Mouse (Mus musculus) thymus, postnatal 10 days (tissue): Measurements from ENCODE around the gene Fstl1.

Experiments
- DNase-seq, 2 experiments: peaks; one replicate each; pipeline ENCODE4 v3.0.0; 2021; ENCODE audit warnings: low spot score in 2 of 2

The Fstl1 gene

DNA sequence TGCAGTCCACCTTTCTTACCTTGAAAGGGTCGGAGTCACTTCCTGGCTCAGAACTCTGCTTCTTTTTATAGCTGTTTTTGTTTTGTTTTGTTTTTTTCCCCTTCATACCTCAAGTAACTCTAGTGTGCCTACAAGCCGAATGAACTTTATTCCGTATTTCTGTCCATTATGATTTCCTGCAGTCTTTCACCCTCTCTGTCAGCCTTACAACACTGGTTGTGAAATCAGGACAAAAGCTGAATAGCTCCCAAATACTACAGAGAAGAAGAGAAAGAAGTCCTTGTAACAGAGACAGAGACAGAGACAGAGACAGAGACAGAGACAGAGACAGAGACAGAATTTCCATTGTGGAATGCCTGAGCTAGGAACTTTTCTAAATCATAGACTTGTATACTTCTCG, 41.3 kb downstream of the Fstl1 start:
- no peak for DNase-seq

- no peak for DNase-seq
Observed at GRCm38 (mm10) chr16:37823949-37824348, 47.3 kb downstream of the Fstl1 start.

DNA sequence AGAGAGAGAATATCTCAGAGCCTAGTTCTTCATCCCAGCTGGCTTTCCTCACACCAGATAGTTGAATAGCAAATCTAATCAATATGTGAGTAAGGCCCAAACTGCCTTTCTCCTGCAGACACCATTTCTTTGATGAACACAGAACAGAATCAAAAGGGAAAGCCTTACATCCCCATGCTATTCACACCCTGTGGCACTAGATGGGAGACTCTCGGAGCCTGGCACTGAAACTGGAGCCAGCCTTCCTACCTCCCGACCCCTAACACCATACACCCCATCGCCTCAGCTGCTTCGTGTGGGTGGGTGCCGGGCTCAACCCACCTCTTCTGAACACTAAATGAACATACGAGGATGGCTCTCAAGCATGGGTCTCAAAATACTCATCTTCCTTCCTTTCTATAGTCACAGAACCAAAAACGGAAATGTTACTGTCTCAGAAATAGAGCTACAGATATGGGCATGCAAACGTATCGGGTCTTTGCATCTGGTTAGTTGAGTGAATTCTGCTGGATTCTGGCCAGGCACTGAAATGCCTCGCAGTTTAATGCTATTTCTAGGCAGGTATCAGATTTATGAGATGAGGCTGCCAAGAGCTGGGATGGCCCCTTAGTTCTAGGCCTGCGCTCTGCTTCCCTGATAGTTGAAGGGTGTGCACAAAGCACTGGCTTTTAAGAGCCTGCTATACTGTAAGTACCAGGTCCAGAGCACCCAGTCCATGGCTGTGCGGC, 48.3 kb downstream of the Fstl1 start:
- DNase-seq = no peak

GRCm38 (mm10) chr16:37826286-37826685, 49.6 kb downstream of the Fstl1 start:
- DNase-seq = no peak

GRCm38 (mm10) chr16:37831041-37831440, 54.4 kb downstream of the Fstl1 start:
- no peak for DNase-seq

DNA sequence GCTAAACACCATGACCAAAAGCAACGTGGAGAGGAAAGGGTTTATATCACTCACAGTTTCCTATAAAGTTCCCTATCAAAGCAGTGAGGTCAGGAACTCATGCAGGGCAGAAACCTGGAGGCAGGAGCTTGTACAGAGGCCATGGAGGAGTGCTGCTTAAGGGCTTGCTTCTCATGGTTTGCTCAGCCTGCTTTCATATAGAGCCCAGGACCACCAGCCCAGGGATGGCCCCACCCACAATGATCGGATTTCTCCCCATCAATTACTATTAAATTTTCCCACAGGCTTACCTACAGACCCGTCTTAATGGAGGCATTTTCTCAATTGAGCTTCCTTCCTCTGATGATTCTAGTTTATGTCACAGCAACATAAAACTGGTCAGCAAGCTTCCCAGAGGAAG, 60.9 kb downstream of the Fstl1 start:
- DNase-seq = no peak

GRCm38 (mm10) chr16:37842439-37842838, 65.8 kb downstream of the Fstl1 start:
- DNase-seq = no peak

- DNase-seq = no peak
Observed at GRCm38 (mm10) chr16:37843740-37844139, 67.1 kb downstream of the Fstl1 start.

DNA sequence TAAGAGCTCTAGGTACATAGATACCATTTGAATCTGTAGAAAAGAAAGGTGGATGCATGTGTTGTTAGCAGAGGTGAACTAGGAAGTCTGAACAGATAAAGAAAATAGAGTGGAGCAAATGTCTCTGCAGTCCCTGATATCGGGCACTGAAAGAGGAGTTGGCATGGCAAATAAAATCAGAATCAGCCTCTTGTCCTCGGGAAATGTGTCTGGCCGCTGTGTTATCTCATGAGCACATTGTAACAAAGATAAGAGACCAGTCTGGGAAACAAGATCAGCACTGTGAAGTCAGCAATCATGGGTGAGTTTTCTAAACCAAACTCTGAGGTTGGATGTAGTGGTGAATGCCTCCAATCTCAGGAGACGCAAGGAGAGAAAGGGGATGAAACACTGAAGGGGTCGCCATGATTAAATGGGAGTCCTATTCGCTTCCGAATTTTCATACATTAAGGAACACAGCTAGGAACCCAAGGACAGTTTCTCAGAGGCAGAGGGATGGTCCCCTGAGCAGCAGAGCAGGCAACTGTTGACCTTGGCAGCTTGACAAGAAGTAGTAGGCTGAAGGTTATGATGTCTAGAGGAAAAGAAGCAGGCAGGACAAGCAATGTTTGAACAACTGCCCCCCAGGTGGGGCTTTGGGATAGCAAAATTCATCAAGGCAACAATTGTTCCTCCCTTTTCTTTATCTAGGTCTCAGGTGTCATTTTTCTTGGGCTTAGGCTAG, 68.7 kb downstream of the Fstl1 start:
- DNase-seq = no peak

DNA sequence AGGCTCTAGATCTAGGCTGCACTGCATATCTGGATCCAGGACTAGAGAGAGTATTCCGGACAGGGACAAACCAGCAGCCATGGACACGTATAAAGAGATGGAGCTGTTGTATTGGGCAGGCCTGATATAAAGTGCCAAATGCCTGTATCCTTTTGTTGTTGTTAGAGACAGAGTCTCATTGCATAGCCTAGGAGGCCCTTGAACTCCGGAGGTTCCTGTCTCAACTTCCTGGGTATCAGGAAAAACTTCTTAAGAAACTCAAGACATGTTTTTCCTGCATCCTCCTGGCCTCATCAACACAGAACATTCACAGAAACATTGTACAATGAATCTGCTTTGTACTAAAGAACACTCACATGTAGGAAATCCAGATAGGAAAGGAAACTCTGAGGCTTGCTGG, 70.4 kb downstream of the Fstl1 start:
- no peak for DNase-seq

- DNase-seq = no peak
Observed at GRCm38 (mm10) chr16:37851366-37851765, 74.7 kb downstream of the Fstl1 start.

DNA sequence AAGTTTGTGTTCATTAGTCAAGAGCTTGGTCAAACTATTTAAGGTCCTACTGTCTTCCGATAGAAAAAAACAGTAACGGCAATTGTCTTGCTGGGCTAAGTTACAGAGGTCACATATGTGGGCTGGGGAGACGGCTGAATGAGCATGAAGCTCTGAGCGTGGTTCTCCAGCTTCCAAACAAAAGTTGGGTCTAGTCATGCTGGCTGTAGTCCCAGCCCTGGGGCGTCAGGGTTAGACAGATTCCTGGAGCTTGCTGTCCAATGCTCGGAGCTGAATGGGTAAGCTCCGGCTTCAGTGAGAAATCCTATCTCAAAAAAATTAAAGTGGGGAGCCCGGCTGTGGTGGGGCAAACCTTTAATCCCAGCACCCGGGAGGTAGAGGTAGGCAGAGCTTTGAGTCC, 76.6 kb downstream of the Fstl1 start:
- DNase-seq = no peak

DNA sequence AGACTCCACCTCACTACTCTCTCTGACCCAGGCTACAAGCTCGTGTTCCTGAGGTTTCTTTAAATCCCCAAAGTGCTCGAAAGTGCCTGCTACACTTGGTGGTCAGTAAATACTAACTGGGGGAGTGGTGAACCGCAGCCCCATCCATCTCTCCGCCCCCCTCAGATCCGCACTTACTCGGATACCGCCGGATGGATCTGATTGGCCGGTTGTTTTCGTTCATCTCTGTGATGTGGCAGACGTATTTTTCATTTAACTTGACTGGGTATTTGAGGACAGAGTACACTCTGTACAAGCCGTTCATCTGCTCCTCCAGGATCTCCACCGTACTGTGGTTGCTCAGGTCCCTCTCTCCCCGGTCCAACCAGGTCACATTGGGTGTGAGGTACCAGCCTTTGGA, 77.4 kb downstream of the Fstl1 start:
- no peak for DNase-seq

DNA sequence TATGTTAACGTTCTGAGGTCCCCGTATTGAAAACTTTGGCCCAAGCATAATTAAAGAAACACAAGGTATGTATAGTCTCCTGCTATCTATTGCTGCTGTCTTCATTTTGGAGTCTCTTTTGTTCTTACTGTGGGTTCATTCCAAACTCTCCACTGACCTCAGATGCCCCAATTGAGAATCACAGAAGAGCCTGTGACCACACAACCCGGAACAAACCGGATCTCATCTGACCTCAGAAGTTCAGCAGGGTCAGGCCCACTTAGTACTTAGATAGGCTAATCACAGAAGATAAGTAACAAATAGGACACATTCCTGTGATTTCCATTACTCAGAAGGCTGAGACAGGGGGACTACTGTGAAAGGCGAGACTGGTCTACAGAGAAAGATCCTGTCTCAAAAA, 77.9 kb downstream of the Fstl1 start:
- no peak for DNase-seq

DNA sequence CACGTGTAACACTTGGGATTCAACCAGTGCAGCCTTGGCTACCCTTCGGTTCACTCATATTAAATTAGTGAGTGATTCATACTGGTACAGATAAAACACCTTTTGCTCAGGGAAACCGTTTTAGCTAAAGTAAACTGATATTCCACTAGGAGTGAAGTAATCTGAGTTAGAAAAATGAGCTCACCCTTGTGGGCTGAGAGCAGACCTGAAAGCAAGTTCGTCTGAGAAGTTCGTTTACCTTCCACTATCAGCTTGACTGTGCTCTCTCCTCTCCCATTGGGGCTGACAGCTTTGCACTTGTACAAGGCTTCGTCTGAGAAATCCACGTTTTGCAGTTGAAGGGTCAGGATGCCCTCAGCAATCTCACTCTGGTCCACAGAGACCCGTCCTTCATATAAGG, 78.9 kb downstream of the Fstl1 start:
- DNase-seq = no peak

DNA sequence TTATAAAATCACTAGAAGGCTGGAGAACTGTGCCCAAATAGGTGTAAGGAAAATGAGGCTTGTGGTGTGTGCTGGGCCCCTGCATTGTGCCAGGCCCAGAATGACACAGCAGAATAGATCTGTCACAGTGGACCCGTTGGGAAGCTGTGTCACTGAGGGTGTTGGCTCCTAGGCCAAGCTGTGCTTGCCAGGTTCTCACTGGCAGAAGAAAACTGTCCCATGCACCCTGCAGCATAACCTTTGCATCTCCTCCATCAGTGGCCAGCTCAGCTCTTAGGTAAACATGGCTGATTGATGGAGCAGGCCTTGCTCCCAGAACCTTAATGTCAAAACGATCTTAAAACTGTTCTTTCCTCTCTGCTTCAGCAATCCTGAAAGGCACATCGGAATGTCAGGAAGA, 79.7 kb downstream of the Fstl1 start:
- no peak for DNase-seq

GRCm38 (mm10) chr16:37857495-37857894, 80.8 kb downstream of the Fstl1 start:
- no peak for DNase-seq

DNA sequence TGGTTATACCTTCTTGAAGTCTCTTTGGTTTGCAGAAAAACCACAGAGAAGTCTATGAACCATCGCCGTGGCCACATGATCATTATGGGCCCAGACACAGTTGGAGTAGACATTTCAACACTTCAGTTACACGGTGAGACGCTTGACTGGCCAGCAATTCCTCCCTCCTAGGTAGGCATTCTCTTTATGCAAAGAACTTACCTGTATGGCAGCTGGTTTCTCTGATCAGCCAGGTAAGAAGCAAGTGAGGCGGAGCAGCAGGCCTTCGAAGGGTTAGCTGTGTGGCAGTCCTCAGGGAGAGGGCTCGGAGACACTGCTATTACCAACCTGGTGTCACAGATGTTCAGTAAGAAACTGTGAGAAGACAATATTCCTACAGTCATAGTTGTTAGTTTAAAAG, 83.5 kb downstream of the Fstl1 start:
- no peak for DNase-seq

- DNase-seq = no peak
Observed at GRCm38 (mm10) chr16:37861029-37861428, 84.4 kb downstream of the Fstl1 start, which contains the start of gene Gm36028. Gene Gm36028 (minus strand): TSS chr16:37861146.

DNA sequence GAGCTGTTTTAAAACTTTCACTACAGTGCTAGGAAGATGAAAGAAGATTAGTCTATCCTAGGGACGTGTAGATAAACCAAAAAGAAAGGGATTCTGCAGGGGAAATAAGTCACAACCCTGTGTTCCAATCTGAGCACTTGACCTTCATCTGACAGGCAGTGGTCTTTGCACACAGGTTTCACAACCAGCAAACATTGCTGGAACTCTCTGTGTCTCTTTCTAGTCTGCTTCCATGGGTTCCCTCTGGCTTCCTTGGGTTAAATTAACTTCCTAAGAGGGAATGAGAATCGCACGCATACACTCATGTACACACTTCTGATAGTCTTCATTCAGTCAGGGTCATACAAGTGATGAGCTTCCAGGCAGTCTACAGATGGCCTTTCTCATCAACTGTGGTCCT, 87.2 kb downstream of the Fstl1 start:
- DNase-seq = no peak

- no peak for DNase-seq
Observed at GRCm38 (mm10) chr16:37865841-37866240, 89.2 kb downstream of the Fstl1 start.

DNA sequence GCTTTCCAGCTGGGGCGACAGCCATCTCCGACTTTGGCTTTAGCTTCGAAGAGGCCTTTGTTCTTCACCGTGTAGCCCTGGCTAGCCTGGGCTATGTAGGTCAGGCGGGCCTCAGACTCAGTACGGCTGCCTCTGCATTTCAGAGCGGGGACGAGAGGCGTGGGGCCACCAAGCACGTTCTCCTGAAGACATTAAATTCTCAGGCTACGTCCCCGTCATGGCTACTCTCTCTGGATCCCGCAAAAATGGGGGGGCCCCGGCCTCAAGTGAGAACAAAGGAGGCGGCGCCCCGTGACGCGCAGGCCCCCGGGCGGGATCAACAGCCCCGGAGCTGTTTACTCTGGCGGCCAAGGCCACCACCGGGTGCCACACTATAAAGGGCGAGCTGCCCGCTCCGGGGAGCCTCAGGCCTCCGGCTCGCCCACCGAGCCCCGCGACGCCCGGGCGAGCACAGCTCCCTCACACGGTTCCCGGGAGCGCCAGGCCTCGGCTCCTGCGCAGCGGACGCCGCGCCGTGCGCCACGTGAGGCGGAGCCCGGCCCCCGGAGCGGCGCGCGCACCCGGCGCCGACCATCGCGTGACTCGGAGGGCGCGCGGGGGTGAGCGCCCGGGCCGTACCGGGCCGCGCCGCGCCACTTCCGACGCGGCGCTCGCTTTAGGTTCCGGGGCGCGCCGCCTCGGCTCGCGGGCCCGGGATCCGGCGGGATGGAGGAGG, 91.3 kb downstream of the Fstl1 start, which contains the start of gene Lrrc58:
Lrrc58 (plus strand) TSS at position 599 of the 715 bp plus-strand sequence.
- DNase-seq = peak; percentile 77 to 85
